Mouse (Mus musculus): ENCODE results near the gene Prkca.

DNA sequence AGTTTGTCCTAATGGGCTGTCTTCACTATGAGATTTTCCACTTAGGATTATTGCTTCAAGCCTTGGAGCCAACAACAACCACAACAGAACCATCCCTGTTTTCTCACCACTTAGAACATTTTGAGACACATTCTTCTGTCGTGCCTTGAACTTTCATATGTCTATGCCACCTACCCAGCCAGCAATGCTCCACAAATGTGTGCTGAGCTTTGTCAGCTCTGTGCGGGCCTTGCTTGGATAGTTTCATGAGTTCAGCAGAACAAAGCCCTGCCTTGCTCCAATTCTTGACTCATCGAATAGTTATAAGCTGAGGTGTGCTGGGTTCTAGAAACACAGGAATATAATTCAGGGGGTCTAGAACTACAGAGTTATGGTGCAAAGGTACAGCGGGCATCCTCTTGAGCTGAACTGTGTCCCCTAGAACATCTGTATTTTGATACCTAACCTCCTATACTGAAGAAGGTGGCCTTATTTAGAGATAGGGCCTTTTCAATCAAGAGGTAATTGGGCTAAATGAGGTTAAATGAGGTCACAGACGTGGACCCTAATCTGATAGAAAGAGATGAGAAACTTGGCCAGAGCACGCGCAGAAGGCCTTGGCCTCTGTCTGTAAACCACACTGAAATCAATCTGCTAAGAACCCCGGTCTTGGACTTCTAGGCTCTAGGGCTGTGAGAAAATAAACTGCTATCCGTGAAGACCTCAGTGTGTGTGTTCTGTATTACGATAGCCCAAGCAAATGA is 96.4 kb downstream of the Prkca start:
- TF ChIP-seq CTCF (IDR thresholded peaks at IDR 0.05; ENCODE audit: control insufficient read depth, insufficient read depth, insufficient replicate concordance, low read depth, low read length), result no peak
- no peak for TF ChIP-seq POLR2A (IDR thresholded peaks at IDR 0.05; ENCODE audit: control insufficient read depth, low read depth, low read length)
